Mouse (Mus musculus) heart, adult 18-20 months (tissue): ENCODE results near the gene Dio1. TPM values are rescaled to one million over a fixed set of nuclear protein-coding genes. Genes with fewer than 3 reads are reported as not detected.

Experiments
- DNase-seq, 2 experiments: peaks; one replicate each; pipeline ENCODE4 v3.0.0; 2021 to 2022; ENCODE audit warnings: mixed read lengths in 1 of 2
- total RNA-seq, 2 experiments: library from RNA; stranded (reverse); gene quantifications; 2 replicates each; pipeline ENCODE4 v1.2.3; 2021

Dio1 gene
- total RNA-seq, 2 experiments from 2014 or later, result not detected

GRCm38 (mm10) chr4:107300902-107301555 lies 5.9 kb downstream of the Dio1 start:
- DNase-seq, result no peak

GRCm38 (mm10) chr4:107300371-107300770 lies 6.6 kb downstream of the Dio1 start:
- DNase-seq, result no peak

GRCm38 (mm10) chr4:107299779-107300340 lies 7.1 kb downstream of the Dio1 start:
- no peak for DNase-seq

- no peak for DNase-seq
Observed at GRCm38 (mm10) chr4:107298071-107298606, 8.8 kb downstream of the Dio1 start.

GRCm38 (mm10) chr4:107292273-107292662 lies 14.7 kb downstream of the Dio1 start:
- DNase-seq, result no peak

GRCm38 (mm10) chr4:107291611-107292272 lies 15.2 kb downstream of the Dio1 start:
- no peak for DNase-seq

- DNase-seq, result no peak
Observed at GRCm38 (mm10) chr4:107287517-107287916, 19.5 kb downstream of the Dio1 start.

- no peak for DNase-seq
Observed at GRCm38 (mm10) chr4:107286386-107286785, 20.6 kb downstream of the Dio1 start.

- peak in 1 of 2 experiments; percentile 53 for DNase-seq
Observed at GRCm38 (mm10) chr4:107285446-107286200, 21.3 kb downstream of the Dio1 start.

- DNase-seq, result no peak
Observed at GRCm38 (mm10) chr4:107280843-107281475, 26.0 kb downstream of the Dio1 start.

GRCm38 (mm10) chr4:107278188-107278707 lies 28.7 kb downstream of the Dio1 start:
- DNase-seq, result no peak

- DNase-seq, result no peak
Observed at GRCm38 (mm10) chr4:107274511-107274910, 32.5 kb downstream of the Dio1 start.

- DNase-seq, result no peak
Observed at GRCm38 (mm10) chr4:107273683-107274082, 33.3 kb downstream of the Dio1 start.

GRCm38 (mm10) chr4:107260001-107260400 lies 47.0 kb downstream of the Dio1 start:
- DNase-seq, result no peak

- DNase-seq, result no peak
Observed at GRCm38 (mm10) chr4:107254414-107254813, 52.6 kb downstream of the Dio1 start.

GRCm38 (mm10) chr4:107253125-107254091 lies 53.6 kb downstream of the Dio1 start, which contains the start of the genes Lrrc42 and Hspb11:
TSS of gene Lrrc42 (minus strand) at chr4:107253532.
TSS of gene Hspb11 (plus strand) at chr4:107253593.
- peak; percentile 94 to 95 for DNase-seq

GRCm38 (mm10) chr4:107252522-107252921 lies 54.4 kb downstream of the Dio1 start:
- DNase-seq, result peak in 1 of 2 experiments; percentile 19

GRCm38 (mm10) chr4:107250494-107250893 lies 56.5 kb downstream of the Dio1 start:
- DNase-seq, result peak; percentile 25 to 66

- no peak for DNase-seq
Observed at GRCm38 (mm10) chr4:107249471-107249870, 57.5 kb downstream of the Dio1 start.

- DNase-seq, result peak in 1 of 2 experiments; percentile 18
Observed at GRCm38 (mm10) chr4:107248061-107248460, 58.9 kb downstream of the Dio1 start.
